Mouse (Mus musculus) left cerebral cortex, adult 6 months (tissue): Measurements from ENCODE around the gene Bloc1s6. TPM values are rescaled to one million over a fixed set of nuclear protein-coding genes. Genes with fewer than 3 reads are reported as not detected.

ENCODE experiments used
- long read RNA-seq, 2 experiments: library from polyadenylated mRNA; unstranded; transcript quantifications; one replicate each; pipeline ENCODE4 v2.0.0; 2019 to 2020
- polyA plus RNA-seq: library from polyadenylated mRNA; unstranded; fragments of <200 nt; fragmentation: Nextera tagmentation; gene quantifications from 2 replicates; pipeline ENCODE4 v1.2.3, GENCODE M21; 2021

Bloc1s6 gene
- 43.6 and 59.0 TPM in 2 replicates for polyA plus RNA-seq
- long read RNA-seq, experiment 1, transcript Bloc1s6-203 (5 exons, 1,108 nt), result minor isoform, 6 of 295 reads
- long read RNA-seq, experiment 1, transcript Bloc1s6-201 (5 exons, 3,484 nt), result major isoform, 237 of 295 reads
- long read RNA-seq, experiment 1, transcript Bloc1s6-206 (5 exons, 2,088 nt), result minor isoform, 41 of 295 reads
- long read RNA-seq, experiment 1, partial matches to known transcripts, result 4 of 295 reads
- long read RNA-seq, experiment 1, other reads (novel, unspliced or antisense), result 7 of 295 reads
- long read RNA-seq, experiment 2, transcript Bloc1s6-206 (5 exons, 2,088 nt), result minor isoform, 7 of 44 reads
- long read RNA-seq, experiment 2, transcript Bloc1s6-201 (5 exons, 3,484 nt), result major isoform, 25 of 44 reads
- long read RNA-seq, experiment 2, partial matches to known transcripts, result 4 of 44 reads
- long read RNA-seq, experiment 2, other reads (novel, unspliced or antisense), result 8 of 44 reads

DNA sequence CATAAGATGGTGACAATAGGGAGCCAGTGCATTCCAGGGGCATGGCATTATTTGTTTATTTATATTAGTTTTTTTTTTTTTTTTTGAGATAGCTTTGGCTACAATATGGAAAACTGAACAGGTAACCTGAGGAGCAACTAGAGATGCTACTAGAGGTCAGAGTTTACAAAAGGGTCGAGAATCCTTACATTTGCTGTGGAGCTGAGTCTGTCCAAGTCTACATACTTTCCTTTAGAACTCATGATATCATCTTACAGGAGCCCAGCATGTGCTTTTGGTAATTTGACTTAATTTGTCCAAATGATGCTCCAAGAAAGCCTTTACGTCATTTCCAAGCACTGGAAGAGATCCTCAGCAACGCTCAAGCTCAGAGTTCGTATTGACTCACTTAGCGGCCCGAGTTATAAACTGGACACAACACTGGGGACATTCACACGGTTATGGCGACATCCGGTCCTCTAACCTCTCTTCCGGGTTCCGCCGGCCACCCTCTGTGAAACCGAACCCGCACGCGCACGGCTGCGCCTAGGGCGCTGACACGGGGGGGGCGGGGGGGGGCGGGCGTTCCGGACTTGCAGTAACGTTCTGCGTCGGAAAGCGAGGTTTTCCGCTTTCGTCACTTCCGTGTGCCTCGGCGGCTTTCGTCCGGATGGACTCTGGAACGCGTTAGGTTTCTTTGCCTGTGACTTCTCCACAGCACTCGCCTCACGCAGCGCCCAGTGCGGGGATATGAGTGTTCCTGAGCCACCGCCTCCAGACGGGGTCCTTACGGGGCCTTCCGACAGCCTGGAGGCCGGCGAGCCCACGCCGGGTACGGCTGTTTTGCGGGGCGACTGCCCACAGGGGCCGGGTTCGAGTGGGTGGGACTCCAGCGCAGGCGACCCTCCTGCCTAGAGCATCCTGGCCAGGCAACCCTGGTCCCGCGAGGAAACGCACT lies at the start of gene Bloc1s6:
Gene Bloc1s6 (plus strand): TSS at position 610 of the 937 bp plus-strand sequence.

DNA sequence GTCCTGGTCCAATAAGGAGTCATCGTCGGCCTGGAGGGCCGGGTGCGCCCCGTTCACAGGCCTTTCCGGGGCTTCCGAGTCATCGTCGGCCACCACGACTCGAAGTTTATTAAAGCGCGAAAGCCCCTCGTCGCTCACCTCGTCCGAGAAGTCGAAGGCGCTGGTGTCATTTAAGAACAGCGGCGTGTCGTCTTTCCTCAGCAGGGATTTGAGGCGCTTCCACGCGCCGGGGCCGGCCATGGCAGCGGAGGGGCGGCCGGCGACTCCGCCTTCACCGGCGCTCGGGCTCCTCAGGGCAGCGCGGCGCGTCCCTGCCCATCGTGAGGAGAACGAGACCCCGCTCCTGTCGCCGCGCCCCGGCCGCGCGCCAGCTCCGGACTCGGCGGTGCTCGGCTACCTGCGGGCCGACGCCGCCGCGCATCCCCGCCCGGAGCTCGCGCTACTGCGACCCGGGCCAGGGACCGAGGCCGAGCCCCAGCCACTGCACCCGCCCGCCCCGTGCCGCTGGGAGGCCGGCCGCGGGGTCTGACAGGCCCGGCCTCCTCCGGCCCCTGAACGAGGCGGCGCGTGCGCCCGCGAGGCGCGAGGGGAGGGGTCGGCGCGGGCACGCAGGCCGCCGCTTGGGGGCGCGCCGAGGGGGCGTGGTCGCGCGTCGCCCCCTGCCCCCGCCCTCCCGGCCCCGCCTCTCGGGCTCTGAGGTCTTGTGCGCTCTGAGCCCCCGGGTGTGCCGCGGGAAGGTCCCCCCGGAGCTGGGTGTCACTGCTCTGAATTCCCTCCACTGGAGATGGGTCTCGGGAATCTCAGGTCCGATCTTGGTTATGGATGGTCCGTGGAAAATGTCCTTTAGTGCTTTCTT lies 35.9 kb upstream of the Bloc1s6 start, which contains the start of gene Slc30a4:
Gene Slc30a4 (minus strand): TSS at position 483 of the 856 bp plus-strand sequence.

DNA sequence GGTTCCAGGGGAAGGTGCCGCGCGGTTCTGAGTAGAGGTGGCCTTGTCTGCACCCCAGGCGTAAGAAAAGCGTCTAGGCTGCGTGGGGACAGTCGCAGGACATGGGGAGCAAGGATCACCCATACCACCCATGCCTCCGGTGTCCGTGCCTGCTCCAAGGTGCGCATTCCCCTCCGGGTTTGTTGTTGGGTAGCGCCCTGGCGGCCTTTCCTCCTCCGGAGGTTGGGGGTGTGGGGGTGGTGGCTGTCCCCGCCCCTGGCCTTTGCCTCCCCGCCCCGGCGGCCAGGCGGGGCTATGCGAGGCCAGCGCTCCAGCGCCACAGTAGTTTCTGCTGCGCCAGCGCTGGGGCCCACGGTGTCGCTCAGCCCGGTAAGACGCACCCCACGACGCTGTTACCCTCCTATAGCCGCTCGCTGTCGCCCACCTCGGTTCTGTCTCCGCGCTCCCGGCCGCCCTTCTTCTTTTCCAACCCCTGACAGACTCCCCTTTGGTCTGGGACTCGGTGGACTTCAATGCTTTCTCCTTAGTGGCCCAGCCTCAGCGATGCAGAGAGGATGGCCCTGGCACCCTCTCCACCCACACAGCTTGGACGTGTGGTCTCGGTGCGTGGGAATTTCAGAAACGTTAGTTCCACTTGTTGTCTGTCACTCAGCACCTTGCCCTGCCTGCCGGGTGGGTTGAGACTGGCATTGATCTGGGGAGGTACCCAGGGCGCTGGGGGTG lies 26.9 kb downstream of the Bloc1s6 start, which contains the start of gene Sqor:
Gene Sqor (plus strand): TSS at position 167 of the 723 bp plus-strand sequence.

Other genes with a start within 250 kb of the Bloc1s6 start
- gene Gatm, start 127.2 kb upstream of the Bloc1s6 start, polyA plus RNA-seq, result 158 and 195 TPM in 2 replicates
- gene AA467197, start 101.5 kb upstream of the Bloc1s6 start, polyA plus RNA-seq, result 1.6 and 2.2 TPM in 2 replicates
- gene Slc30a4, start 35.8 kb upstream of the Bloc1s6 start, polyA plus RNA-seq, result 5.6 and 7.5 TPM in 2 replicates
- gene Sqor, start 26.7 kb downstream of the Bloc1s6 start, polyA plus RNA-seq, result 8.6 and 10.0 TPM in 2 replicates